Mouse (Mus musculus) embryonic facial prominence, embryonic 15.5 days (tissue): ENCODE results near the gene Cdk20. TPM values are rescaled to one million over a fixed set of nuclear protein-coding genes. Genes with fewer than 3 reads are reported as not detected.

Source experiments
- ATAC-seq: fragments of 200-750 bp; cut with Nextera tagmentation; 2 replicates; pipeline ENCODE4 v1.8.0; 2017; ENCODE audit warnings: low read depth, moderate TSS enrichment; ENCODE audit not compliant: insufficient number of reproducible peaks, low FRiP score, low TSS enrichment
- H3K27ac ChIP-seq: fragments of 300-500 bp; sonication (generic); replicated peaks from 2 replicates; pipeline ENCODE4 v1.5.1; 2015; ENCODE audit warnings: mild to moderate bottlenecking, inconsistent platforms
- H3K27me3 ChIP-seq: fragments of 300-500 bp; sonication (generic); 2 replicates; pipeline ENCODE4 v1.6.1; 2015; ENCODE audit warnings: inconsistent platforms
- H3K36me3 ChIP-seq: fragments of 300-500 bp; sonication (generic); 2 replicates; pipeline ENCODE4 v1.6.1; 2015; ENCODE audit warnings: mild to moderate bottlenecking, inconsistent platforms
- H3K4me1 ChIP-seq: fragments of 300-500 bp; sonication (generic); 2 replicates; pipeline ENCODE4 v1.6.1; 2015; ENCODE audit warnings: inconsistent platforms
- H3K4me2 ChIP-seq: fragments of 300-500 bp; sonication (generic); replicated peaks from 2 replicates; pipeline ENCODE4 v1.6.1; 2015; ENCODE audit warnings: mild to moderate bottlenecking, inconsistent platforms
- H3K4me3 ChIP-seq: fragments of 300-500 bp; sonication (generic); replicated peaks from 2 replicates; pipeline ENCODE4 v1.5.1; 2015; ENCODE audit warnings: mild to moderate bottlenecking, inconsistent platforms
- H3K9ac ChIP-seq: fragments of 300-500 bp; sonication (generic); 2 replicates; pipeline ENCODE4 v1.6.1; 2015; ENCODE audit warnings: inconsistent platforms
- H3K9me3 ChIP-seq: fragments of 300-500 bp; sonication (generic); replicated peaks from 2 replicates; pipeline ENCODE4 v1.6.1; 2016; ENCODE audit warnings: inconsistent platforms
- WGBS: fragments of 180-500 bp; shearing (Covaris S2); methylation state at CpG from one replicate; pipeline ENCODE4 v1.1.7; 2015; 5-methylcytosine and 5-hydroxymethylcytosine counted together
- polyA plus RNA-seq: library from polyadenylated mRNA; unstranded; fragments of >200 nt; fragmentation: Nextera tagmentation; extraction: Ambion mirVana; gene quantifications from 2 replicates; pipeline ENCODE4 v1.2.1, GENCODE M21; 2015

Gene Cdk20
- polyA plus RNA-seq, 1 experiment from 2014 or later = 16.8 TPM

- Histone ChIP-seq H3K4me1 (no peaks in the 10 kb centered on the region), H3K9me3 (no peaks in the 10 kb centered on the region), H3K4me3 (no peak overlapping the region), H3K4me2 (no peak overlapping the region), H3K27ac (no peak overlapping the region), H3K27me3 (no peaks in the 10 kb centered on the region), H3K9ac (no peak overlapping the region), H3K36me3 (no peaks in the 10 kb centered on the region)
- ATAC-seq = no peak
- WGBS = 75% methylated on average over 6 of the region's 6 CpGs
Observed at GRCm38 (mm10) chr13:64422607-64422957, 9.5 kb upstream of the Cdk20 start.

GRCm38 (mm10) chr13:64424347-64424746 lies 7.8 kb upstream of the Cdk20 start:
- no peaks in the 10 kb centered on the region for H3K9me3 ChIP-seq
- H3K27ac ChIP-seq = no peak overlapping the region
- no peaks in the 10 kb centered on the region for H3K36me3 ChIP-seq
- no peak overlapping the region for H3K9ac ChIP-seq
- H3K4me3 ChIP-seq = no peak overlapping the region
- no peak for ATAC-seq
- no peaks in the 10 kb centered on the region for H3K27me3 ChIP-seq
- no peak overlapping the region for H3K4me2 ChIP-seq
- 67% methylated on average over 3 of the region's 3 CpGs for WGBS
- H3K4me1 ChIP-seq = no peaks in the 10 kb centered on the region

DNA sequence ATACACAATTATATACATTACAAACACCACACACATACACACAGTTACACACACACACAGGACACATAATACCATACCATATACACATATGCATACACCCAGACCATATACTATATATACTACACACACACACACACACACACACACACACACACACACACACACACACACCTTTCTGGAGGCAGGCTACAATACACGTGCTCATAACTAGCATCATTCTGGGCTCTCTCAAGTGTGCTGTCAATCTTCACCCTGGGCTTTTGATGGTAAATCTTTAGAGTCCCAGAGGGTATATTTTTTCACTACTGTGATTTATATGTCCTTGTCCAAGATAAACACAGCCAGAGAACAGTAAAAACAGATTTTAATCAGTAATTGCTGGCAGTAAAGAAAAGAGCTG lies 6.8 kb upstream of the Cdk20 start:
- no peaks in the 10 kb centered on the region for H3K27me3 ChIP-seq
- H3K4me3 ChIP-seq = no peak overlapping the region
- H3K4me2 ChIP-seq = no peak overlapping the region
- ATAC-seq = no peak
- H3K36me3 ChIP-seq = no peaks in the 10 kb centered on the region
- H3K9ac ChIP-seq = no peak overlapping the region
- no peak overlapping the region for H3K27ac ChIP-seq
- WGBS = 21% methylated on average over 1 of the region's 1 CpGs
- no peaks in the 10 kb centered on the region for H3K4me1 ChIP-seq
- H3K9me3 ChIP-seq = no peaks in the 10 kb centered on the region

DNA sequence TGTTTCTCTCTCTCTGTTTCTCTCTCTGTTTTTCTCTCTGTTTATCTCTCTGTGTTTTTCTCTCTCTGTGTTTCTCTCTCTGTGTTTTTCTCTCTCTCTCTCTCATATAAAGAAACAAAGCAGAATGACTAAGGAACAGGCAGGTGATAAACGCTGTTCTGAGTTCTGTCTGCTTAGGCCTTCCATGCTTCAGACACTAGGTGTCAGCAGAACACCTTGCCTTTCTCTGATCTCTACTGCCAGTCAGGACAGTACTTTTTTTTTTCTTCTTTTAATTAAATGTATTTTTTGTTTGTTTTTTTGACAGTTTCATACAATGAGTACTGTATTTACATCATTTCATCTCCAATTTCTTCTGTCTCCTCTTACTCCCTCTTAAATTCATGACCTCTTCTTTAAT lies 2.8 kb upstream of the Cdk20 start:
- no peaks in the 10 kb centered on the region for H3K9me3 ChIP-seq
- no peak for ATAC-seq
- H3K9ac ChIP-seq = no peak overlapping the region
- no peak overlapping the region for H3K4me2 ChIP-seq
- WGBS = 11% methylated on average over 1 of the region's 1 CpGs
- no peaks in the 10 kb centered on the region for H3K27me3 ChIP-seq
- H3K27ac ChIP-seq = no peak overlapping the region
- H3K36me3 ChIP-seq = no peaks in the 10 kb centered on the region
- H3K4me3 ChIP-seq = no peak overlapping the region
- peaks cover 12% of the 10 kb centered on the region for H3K4me1 ChIP-seq

GRCm38 (mm10) chr13:64437801-64438200 lies 5.7 kb downstream of the Cdk20 start:
- no peaks in the 10 kb centered on the region for H3K9me3 ChIP-seq
- peaks cover 5% of the 10 kb centered on the region for H3K4me1 ChIP-seq
- 52% methylated on average over 7 of the region's 7 CpGs for WGBS
- 0 out of 2 replicates have a peak, but pooled peaks cover 6% of the 10 kb centered on the region for H3K36me3 ChIP-seq
- H3K27me3 ChIP-seq = no peaks in the 10 kb centered on the region
- H3K27ac ChIP-seq = no peak overlapping the region
- H3K4me2 ChIP-seq = no peak overlapping the region
- no peak for ATAC-seq
- no peak overlapping the region for H3K4me3 ChIP-seq
- H3K9ac ChIP-seq = no peak overlapping the region

- Histone ChIP-seq H3K4me3 (no peak overlapping the region), H3K4me1 (no peaks in the 10 kb centered on the region), H3K9ac (no peak overlapping the region), H3K4me2 (no peak overlapping the region), H3K36me3 (0 out of 2 replicates have a peak, but pooled peaks cover 6% of the 10 kb centered on the region), H3K9me3 (no peaks in the 10 kb centered on the region), H3K27me3 (no peaks in the 10 kb centered on the region), H3K27ac (no peak overlapping the region)
- 49% methylated on average over 9 of the region's 9 CpGs for WGBS
- no peak for ATAC-seq
Observed at GRCm38 (mm10) chr13:64438863-64439452, 6.8 kb downstream of the Cdk20 start.

- no peak overlapping the region for H3K9ac ChIP-seq
- WGBS = 76% methylated on average over 5 of the region's 5 CpGs
- H3K4me1 ChIP-seq = no peaks in the 10 kb centered on the region
- 0 out of 2 replicates have a peak, but pooled peaks cover 6% of the 10 kb centered on the region for H3K36me3 ChIP-seq
- H3K27me3 ChIP-seq = no peaks in the 10 kb centered on the region
- H3K4me3 ChIP-seq = no peak overlapping the region
- ATAC-seq = no peak
- no peak overlapping the region for H3K4me2 ChIP-seq
- no peak overlapping the region for H3K27ac ChIP-seq
- H3K9me3 ChIP-seq = no peaks in the 10 kb centered on the region
Observed at GRCm38 (mm10) chr13:64439471-64439870, 7.4 kb downstream of the Cdk20 start.

GRCm38 (mm10) chr13:64440592-64440991 lies 8.5 kb downstream of the Cdk20 start:
- Histone ChIP-seq H3K4me2 (no peak overlapping the region), H3K27me3 (no peaks in the 10 kb centered on the region), H3K4me3 (no peak overlapping the region), H3K9ac (no peak overlapping the region), H3K36me3 (0 out of 2 replicates have a peak, but pooled peaks cover 6% of the 10 kb centered on the region), H3K9me3 (no peaks in the 10 kb centered on the region), H3K4me1 (no peaks in the 10 kb centered on the region), H3K27ac (no peak overlapping the region)
- WGBS = 70% methylated on average over 4 of the region's 4 CpGs
- no peak for ATAC-seq

DNA sequence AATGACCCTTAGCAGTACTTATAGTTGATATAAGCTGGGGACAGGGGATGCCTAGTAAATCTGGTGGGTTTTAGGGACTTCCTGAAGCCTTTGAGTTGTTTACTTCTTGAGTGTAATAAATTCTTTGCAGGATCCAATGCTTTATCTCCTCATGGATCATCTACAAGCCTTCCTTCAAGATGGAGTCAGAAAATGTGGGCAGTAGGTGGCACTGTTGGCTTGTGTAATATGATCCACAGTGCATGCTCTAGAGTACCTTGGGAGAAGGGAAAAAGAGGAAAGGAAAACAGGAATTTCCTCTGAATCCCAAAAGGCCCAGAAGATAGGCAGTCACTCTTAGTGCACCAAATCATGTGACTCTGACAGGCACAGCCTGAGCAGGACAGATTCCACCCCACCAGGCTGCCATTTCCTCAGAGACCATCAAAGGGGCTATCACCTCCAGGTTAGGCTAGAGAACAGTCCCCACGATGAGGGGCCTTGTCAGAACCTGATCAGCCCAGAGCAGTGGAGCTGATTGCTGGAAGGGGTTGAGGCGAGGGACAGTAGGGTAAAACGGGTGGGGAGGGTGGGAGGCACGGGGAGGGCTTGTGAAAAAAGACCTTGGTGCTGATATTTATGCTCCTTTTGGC lies 11.3 kb downstream of the Cdk20 start:
- Histone ChIP-seq H3K4me2 (no peak overlapping the region), H3K36me3 (no peaks in the 10 kb centered on the region), H3K27me3 (no peaks in the 10 kb centered on the region), H3K9ac (no peak overlapping the region), H3K27ac (no peak overlapping the region), H3K9me3 (no peaks in the 10 kb centered on the region), H3K4me1 (no peaks in the 10 kb centered on the region), H3K4me3 (no peak overlapping the region)
- ATAC-seq = no peak
- WGBS = 58% methylated on average over 4 of the region's 4 CpGs

DNA sequence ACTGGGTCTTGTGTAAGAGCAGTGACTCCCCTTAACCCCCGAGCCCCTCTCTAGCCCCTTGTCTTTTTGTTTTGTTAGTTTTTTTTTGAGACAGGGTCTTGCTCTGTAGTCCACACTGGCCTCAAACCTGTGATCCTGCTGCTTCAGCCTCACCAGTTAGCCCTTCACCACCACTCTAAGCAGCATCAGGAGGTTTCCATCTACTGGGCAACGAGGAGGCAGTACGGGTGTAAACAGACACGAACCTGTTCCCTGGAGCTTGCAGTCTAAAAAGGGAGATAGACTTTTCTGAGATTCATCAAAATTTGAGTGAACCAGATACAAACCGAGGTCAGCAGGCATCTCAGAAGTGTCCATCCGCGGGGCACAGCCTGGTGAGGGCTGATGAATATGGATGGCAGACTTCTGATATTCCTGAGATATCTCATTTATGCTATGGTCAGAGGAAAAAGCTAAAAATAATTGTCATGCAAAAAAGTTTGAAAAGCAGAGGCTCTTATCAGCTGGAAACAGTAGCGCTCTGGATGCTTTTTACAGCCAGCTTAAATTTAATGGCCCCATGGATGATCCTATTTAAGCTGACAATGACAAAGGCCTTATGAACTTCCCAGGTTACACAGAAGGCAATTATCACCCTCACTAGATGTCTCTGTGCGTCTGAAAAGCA lies 13.3 kb downstream of the Cdk20 start:
- WGBS = 73% methylated on average over 9 of the region's 9 CpGs
- no peaks in the 10 kb centered on the region for H3K36me3 ChIP-seq
- H3K9me3 ChIP-seq = no peaks in the 10 kb centered on the region
- no peak overlapping the region for H3K4me2 ChIP-seq
- no peaks in the 10 kb centered on the region for H3K4me1 ChIP-seq
- ATAC-seq = no peak
- no peaks in the 10 kb centered on the region for H3K27me3 ChIP-seq
- no peak overlapping the region for H3K9ac ChIP-seq
- H3K4me3 ChIP-seq = no peak overlapping the region
- no peak overlapping the region for H3K27ac ChIP-seq

- 5% methylated on average over 1 of the region's 1 CpGs for WGBS
- Histone ChIP-seq H3K9me3 (no peaks in the 10 kb centered on the region), H3K4me2 (no peak overlapping the region), H3K9ac (no peak overlapping the region), H3K4me1 (no peaks in the 10 kb centered on the region), H3K27ac (no peak overlapping the region), H3K36me3 (no peaks in the 10 kb centered on the region), H3K27me3 (no peaks in the 10 kb centered on the region), H3K4me3 (no peak overlapping the region)
- ATAC-seq = no peak
Observed at GRCm38 (mm10) chr13:64447947-64448346, 15.8 kb downstream of the Cdk20 start.
